Mouse (Mus musculus) left cerebral cortex, postnatal 14 days (tissue): ENCODE results near the gene Tinf2. TPM values are rescaled to one million over a fixed set of nuclear protein-coding genes. Genes with fewer than 3 reads are reported as not detected.

ENCODE experiments used
- DNase-seq, 2 experiments: peaks; one replicate each; pipeline ENCODE4 v3.0.0; 2021 to 2022; ENCODE audit warnings: low spot score in 2 of 2, mixed read lengths in 1 of 2
- intact Hi-C: fragments of 180-260 bp; cut with DNase I; formaldehyde crosslinking; loops from one replicate; pipeline ENCODE4 v1.15.1; 2025
- total RNA-seq, 2 experiments: library from RNA; stranded (reverse); gene quantifications; 2 replicates each; pipeline ENCODE4 v1.2.3; 2021

Gene Tinf2
- total RNA-seq, 2 experiments from 2014 or later, result 14.8 to 16.0 TPM

GRCm38 (mm10) chr14:55643060-55643907 lies 38.3 kb downstream of the Tinf2 start, which contains the start of gene Tm9sf1:
Tm9sf1 (minus strand) TSS chr14:55643806.
- peak; percentile 70 to 81 for DNase-seq
- intact Hi-C loops, result no loop called here

GRCm38 (mm10) chr14:55642679-55643059 lies 39.0 kb downstream of the Tinf2 start:
- intact Hi-C loops, result no loop called here
- DNase-seq, result no peak

GRCm38 (mm10) chr14:55641291-55641690 lies 40.3 kb downstream of the Tinf2 start:
- intact Hi-C loops, result no loop called here
- DNase-seq, result no peak

- intact Hi-C loops, result no loop called here
- no peak for DNase-seq
Observed at GRCm38 (mm10) chr14:55640816-55641215, 40.8 kb downstream of the Tinf2 start.

GRCm38 (mm10) chr14:55637795-55638194 lies 43.8 kb downstream of the Tinf2 start, which contains the start of gene Gm49378:
Gm49378 (minus strand) TSS chr14:55637895.
- DNase-seq, result no peak
- intact Hi-C loops, result no loop called here

- intact Hi-C loops, result no loop called here
- peak; percentile 91 to 92 for DNase-seq
Observed at GRCm38 (mm10) chr14:55635523-55636007, 46.1 kb downstream of the Tinf2 start, which contains the start of gene Ipo4. Ipo4 (minus strand) TSS chr14:55635957.

- peak in 1 of 2 experiments; percentile 25 for DNase-seq
- intact Hi-C loops, result no loop called here
Observed at GRCm38 (mm10) chr14:55634874-55635522, 46.6 kb downstream of the Tinf2 start.

GRCm38 (mm10) chr14:55629312-55629711 lies 52.3 kb downstream of the Tinf2 start:
- DNase-seq, result peak in 1 of 2 experiments; percentile 44
- intact Hi-C loops, result no loop called here

GRCm38 (mm10) chr14:55628077-55628827 lies 53.4 kb downstream of the Tinf2 start:
- DNase-seq, result no peak
- intact Hi-C loops, result no loop called here

Other genes starting within 250 kb of the Tinf2 start
- 10 to 100 TPM; 11.7 to 16.0 TPM for gene Dhrs4, start 203.1 kb downstream of the Tinf2 start, total RNA-seq
- 10 to 100 TPM; 53.5 to 70.2 TPM for gene Carmil3, start 191.2 kb downstream of the Tinf2 start, total RNA-seq
- gene Cpne6, start 171.4 kb downstream of the Tinf2 start, total RNA-seq, result 100 to 1,000 TPM; 184 to 205 TPM
- under 1 TPM; 0.33 to 0.61 TPM for gene Nrl, start 156.8 kb downstream of the Tinf2 start, total RNA-seq
- 10 to 100 TPM; 18.6 to 19.5 TPM for gene Pck2, start 141.6 kb downstream of the Tinf2 start, total RNA-seq
- 10 to 100 TPM; 75.3 to 78.4 TPM for gene Dcaf11, start 121.8 kb downstream of the Tinf2 start, total RNA-seq
- gene A730061H03Rik, start 121.4 kb downstream of the Tinf2 start, total RNA-seq, result not detected
- gene Fitm1, start 106.2 kb downstream of the Tinf2 start, total RNA-seq, result not detected
- 10 to 100 TPM; 44.9 to 56.5 TPM for gene Psme1, start 103.7 kb downstream of the Tinf2 start, total RNA-seq
- gene Emc9, start 96.5 kb downstream of the Tinf2 start, total RNA-seq, result 10 to 100 TPM; 38.7 to 45.5 TPM
- gene Psme2, start 90.7 kb downstream of the Tinf2 start, total RNA-seq, result 10 to 100 TPM; 48.1 to 49.0 TPM
- 10 to 100 TPM; 26.0 to 29.5 TPM for gene Rnf31, start 90.1 kb downstream of the Tinf2 start, total RNA-seq
- 1 to 10 TPM; 8.0 to 8.4 TPM for gene Irf9, start 78.2 kb downstream of the Tinf2 start, total RNA-seq
- 1 to 10 TPM; 2.1 to 3.4 TPM for gene Rec8, start 63.8 kb downstream of the Tinf2 start, total RNA-seq
- gene Ipo4, start 45.9 kb downstream of the Tinf2 start, total RNA-seq, result 100 to 1,000 TPM; 123 to 171 TPM
- gene Gm49378, start 43.9 kb downstream of the Tinf2 start, total RNA-seq, result 1 to 10 TPM; 4.8 to 8.1 TPM
- gene Tm9sf1, start 38.0 kb downstream of the Tinf2 start, total RNA-seq, result 10 to 100 TPM; 42.1 to 42.2 TPM
- gene Tssk4, start 31.6 kb downstream of the Tinf2 start, total RNA-seq, result under 1 TPM; 0.74 to 0.92 TPM
- 10 to 100 TPM; 37.8 to 42.6 TPM for gene Mdp1, start 21.3 kb downstream of the Tinf2 start, total RNA-seq
- gene Gmpr2, start 9.9 kb downstream of the Tinf2 start, total RNA-seq, result 10 to 100 TPM; 22.7 to 24.6 TPM
- 100 to 1,000 TPM; 305 to 339 TPM for gene Nedd8, start 9.7 kb downstream of the Tinf2 start, total RNA-seq
- gene Tgm1, start 32.1 kb upstream of the Tinf2 start, total RNA-seq, result under 1 TPM in 1 of 2 experiments, not detected in 1; 0.25 TPM
- 10 to 100 TPM; 44.2 to 45.4 TPM for gene Rabggta, start 40.4 kb upstream of the Tinf2 start, total RNA-seq
- gene Dhrs1, start 63.9 kb upstream of the Tinf2 start, total RNA-seq, result 100 to 1,000 TPM in 1 of 2 experiments, 10 to 100 TPM in 1; 99.8 to 104 TPM
- 10 to 100 TPM; 13.4 to 13.9 TPM for gene Nop9, start 63.9 kb upstream of the Tinf2 start, total RNA-seq
- gene Cideb, start 76.6 kb upstream of the Tinf2 start, total RNA-seq, result under 1 TPM; 0.68 to 0.93 TPM
- gene Ltb4r2, start 79.6 kb upstream of the Tinf2 start, total RNA-seq, result under 1 TPM; 0.22 to 0.42 TPM
- gene Ltb4r1, start 84.1 kb upstream of the Tinf2 start, total RNA-seq, result under 1 TPM; 0.24 to 0.40 TPM
- 1 to 10 TPM; 5.1 to 6.6 TPM for gene Adcy4, start 102.3 kb upstream of the Tinf2 start, total RNA-seq
- gene Ripk3, start 107.0 kb upstream of the Tinf2 start, total RNA-seq, result 1 to 10 TPM in 1 of 2 experiments, under 1 TPM in 1; 0.83 to 1.0 TPM
- 1 to 10 TPM; 3.0 to 4.0 TPM for gene Nfatc4, start 141.3 kb upstream of the Tinf2 start, total RNA-seq
- gene Nynrin, start 172.2 kb upstream of the Tinf2 start, total RNA-seq, result 1 to 10 TPM; 8.8 to 9.7 TPM
- gene Cbln3, start 202.6 kb upstream of the Tinf2 start, total RNA-seq, result 1 to 10 TPM in 1 of 2 experiments, under 1 TPM in 1; 0.23 to 1.1 TPM
- 10 to 100 TPM; 10.4 to 10.8 TPM for gene Khnyn, start 203.1 kb upstream of the Tinf2 start, total RNA-seq
- 10 to 100 TPM; 85.8 to 94.6 TPM for gene Sdr39u1, start 218.5 kb upstream of the Tinf2 start, total RNA-seq